Mouse (Mus musculus) heart, postnatal 0 days (tissue): ENCODE results near the gene Ctsh.

ENCODE experiments used
- CTCF ChIP-seq: IDR thresholded peaks from 2 replicates; pipeline ENCODE4 v1.5.1; 2016; ENCODE audit warnings: antibody characterized with exemption, control low read depth, low read depth
- EP300 ChIP-seq: IDR thresholded peaks from 2 replicates; pipeline ENCODE4 v1.6.1; 2016; ENCODE audit warnings: antibody characterized with exemption, low read depth

GRCm38 (mm10) chr9:90059828-90060573, 6.0 kb downstream of the Ctsh start:
- TF ChIP-seq CTCF, result no peak
- TF ChIP-seq EP300, result no peak
